Mouse (Mus musculus) skeletal muscle tissue, adult 2 months (tissue): ENCODE measurements around the gene Ctss.

ENCODE experiments used
- DNase-seq: peaks from one replicate; pipeline ENCODE4 v3.0.0-alpha.2; 2012; ENCODE audit warnings: low read depth, low spot score

Gene Ctss

GRCm38 (mm10) chr3:95526622-95527211, at the start of gene Ctss:
Ctss (plus strand) TSS chr3:95526786.
- DNase-seq, result no peak

GRCm38 (mm10) chr3:95478966-95479365, 47.6 kb upstream of the Ctss start:
- DNase-seq, result no peak

GRCm38 (mm10) chr3:95486421-95486820, 40.2 kb upstream of the Ctss start:
- no peak for DNase-seq

- no peak for DNase-seq
These were observed 37.9 kb upstream of the Ctss start for GRCm38 (mm10) chr3:95488679-95489078.

GRCm38 (mm10) chr3:95490238-95490637, 36.3 kb upstream of the Ctss start:
- no peak for DNase-seq

GRCm38 (mm10) chr3:95494342-95494741, 32.2 kb upstream of the Ctss start:
- no peak for DNase-seq

- DNase-seq, result no peak
These were observed 28.4 kb upstream of the Ctss start for GRCm38 (mm10) chr3:95498229-95498628.

DNA sequence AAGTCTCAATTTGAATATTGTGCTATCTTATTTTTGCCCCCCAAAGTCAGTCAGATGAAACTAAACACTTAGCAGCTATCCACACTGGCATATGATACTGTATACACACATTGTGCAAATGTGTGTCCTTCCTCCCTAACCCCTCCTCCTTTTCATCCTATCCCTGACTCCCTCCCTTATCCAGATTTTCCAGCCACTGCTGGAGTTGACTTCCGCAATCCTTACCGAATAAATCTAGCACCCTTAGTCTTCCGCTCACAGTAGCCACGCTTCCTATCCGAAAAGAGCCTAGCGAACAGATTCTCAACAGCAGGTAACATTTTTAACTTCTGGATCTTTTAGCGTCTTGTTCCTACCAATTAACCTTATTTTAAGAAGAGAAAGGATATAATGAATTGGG, 27.6 kb upstream of the Ctss start, which contains the start of gene Ctsk:
Gene Ctsk (plus strand): TSS at position 233 of the 400 bp plus-strand sequence.
- DNase-seq, result no peak

DNA sequence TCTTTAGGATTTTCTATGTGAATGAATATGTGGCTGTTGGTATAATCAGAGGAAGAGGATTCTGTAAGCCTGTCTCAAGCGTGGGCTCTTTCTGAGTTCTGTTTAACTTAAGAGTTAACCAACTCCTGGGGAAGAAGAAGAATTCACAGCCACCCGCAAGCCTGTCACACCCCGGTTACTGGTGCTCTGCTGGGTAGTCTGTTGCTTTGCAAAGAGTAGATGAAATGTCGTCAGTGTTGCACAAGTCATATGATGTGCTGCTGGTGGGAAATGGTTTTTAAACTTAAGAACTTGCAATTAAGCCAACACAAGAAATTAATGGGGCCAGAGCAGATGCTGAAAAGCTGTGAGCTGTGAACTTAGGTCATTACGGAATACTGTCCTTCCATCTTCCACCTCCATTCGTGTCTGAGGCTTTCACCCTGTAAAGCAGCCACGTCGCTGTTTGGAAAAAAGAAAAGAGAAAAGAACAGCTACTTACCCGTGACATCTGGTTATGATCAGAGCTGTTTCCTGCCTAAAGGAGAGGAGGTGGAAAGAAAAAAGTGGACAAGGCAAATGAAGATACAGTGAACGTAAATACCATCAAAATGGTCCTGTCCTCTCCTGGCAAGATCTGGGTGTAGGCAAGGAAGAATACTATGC, 27.0 kb upstream of the Ctss start:
- DNase-seq, result no peak

DNA sequence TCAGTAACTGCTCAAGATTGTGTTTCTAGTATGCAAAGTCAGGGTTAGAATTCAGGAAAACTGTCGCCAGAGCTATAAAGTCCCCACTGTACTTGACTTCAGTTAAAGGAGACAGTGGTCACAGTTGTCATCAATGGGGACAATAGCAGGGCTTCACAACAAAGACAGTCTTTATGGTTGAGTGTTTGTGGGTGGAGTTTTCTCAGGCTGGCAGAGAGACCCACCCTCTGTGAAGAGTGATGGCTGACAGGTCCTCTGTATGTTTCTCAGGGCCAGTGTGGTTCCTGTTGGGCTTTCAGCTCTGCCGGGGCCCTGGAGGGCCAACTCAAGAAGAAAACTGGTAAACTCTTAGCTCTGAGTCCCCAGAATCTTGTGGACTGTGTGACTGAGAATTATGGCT, 24.3 kb upstream of the Ctss start:
- no peak for DNase-seq

GRCm38 (mm10) chr3:95509348-95509747, 17.2 kb upstream of the Ctss start:
- no peak for DNase-seq

DNA sequence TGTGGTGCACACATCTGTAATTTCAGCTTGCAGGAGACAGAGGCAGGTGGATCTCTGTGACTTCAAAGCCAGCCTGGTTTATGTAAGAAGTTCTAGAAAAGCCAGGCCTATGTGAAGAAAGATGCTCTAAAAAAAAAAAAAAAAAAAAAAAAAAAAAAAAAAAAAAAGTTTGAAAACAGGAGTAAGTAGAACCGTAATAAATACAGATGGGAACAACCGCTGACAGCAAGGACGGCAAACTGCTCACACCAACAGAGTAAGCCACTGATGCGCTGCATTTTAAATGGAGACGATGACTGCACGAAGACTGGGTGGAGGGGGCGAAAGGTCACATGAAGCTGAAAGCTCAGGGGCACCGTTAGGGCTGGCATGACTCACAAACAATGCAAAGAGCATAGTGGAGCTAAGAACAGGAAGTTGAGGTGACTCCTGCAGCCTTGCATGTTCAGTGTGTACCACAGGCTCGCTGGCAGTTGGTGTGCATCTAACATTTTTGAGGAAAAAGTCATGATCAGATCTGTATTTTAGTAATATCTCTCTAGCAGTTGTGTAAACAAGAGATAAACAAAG, 14.9 kb upstream of the Ctss start:
- no peak for DNase-seq

DNA sequence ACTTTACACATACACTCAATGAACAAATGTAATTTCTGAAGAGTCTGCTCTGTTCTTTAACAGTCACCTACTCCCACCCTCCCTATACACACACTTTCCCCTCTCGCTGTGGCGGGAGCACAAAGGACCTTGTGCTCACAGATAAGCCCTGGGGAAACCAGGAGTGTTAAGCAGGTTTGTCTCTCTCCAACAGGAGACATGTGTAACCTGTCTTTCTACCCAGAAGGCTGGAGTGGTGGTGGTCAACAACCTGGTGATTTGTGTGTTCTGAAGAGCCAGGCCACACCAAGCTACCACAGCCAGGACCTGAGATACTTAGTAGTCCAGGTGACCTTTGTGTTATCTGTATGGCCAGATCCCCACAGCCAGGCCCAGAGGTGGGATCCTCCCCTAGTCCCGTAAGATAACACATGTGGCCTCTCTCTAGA, 10.0 kb upstream of the Ctss start:
- DNase-seq, result no peak

DNA sequence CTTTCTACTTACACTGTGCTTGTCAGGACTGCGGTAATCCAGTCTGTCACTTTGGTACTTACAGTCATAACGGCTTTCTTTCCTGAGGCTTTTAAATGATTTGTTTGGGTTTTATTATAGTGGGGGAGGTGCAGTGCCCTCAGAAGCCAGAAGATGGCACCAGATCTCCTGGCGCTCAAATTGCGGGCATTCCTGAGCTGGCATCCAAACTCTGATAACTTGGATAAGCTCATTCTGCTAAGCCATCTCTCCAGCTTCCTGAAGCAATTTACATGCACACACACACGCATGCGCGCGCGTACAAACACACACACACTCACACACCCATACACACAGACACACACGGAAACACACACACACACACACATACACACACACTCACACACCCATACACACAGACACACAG, 9.1 kb upstream of the Ctss start:
- peak; percentile 59 for DNase-seq

DNA sequence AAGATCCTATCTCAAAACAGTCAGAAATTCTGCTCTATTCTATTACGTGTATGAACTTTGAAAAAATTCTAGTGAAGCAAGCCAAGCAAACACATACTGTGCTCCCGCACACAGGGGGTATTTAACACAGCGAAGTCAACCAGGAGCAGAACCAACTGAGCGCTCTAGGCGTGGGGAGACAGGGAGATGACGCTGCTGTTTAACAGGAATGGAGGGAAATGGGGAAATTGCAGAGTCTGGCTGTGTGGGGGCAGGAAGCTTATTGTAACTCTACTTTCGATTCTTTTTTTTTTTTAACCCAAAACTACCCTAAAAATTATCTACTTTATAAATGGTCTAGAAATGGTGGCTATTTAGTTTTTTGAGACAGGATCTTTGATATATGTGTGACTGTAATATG, 7.7 kb upstream of the Ctss start:
- no peak for DNase-seq

GRCm38 (mm10) chr3:95519315-95519714, 7.3 kb upstream of the Ctss start:
- no peak for DNase-seq

- no peak for DNase-seq
These were observed 6.5 kb upstream of the Ctss start for GRCm38 (mm10) chr3:95520100-95520499.

- no peak for DNase-seq
These were observed 5.4 kb upstream of the Ctss start for GRCm38 (mm10) chr3:95521168-95521567.

GRCm38 (mm10) chr3:95523662-95524061, 2.9 kb upstream of the Ctss start:
- DNase-seq, result no peak

GRCm38 (mm10) chr3:95524673-95525072, 1.9 kb upstream of the Ctss start:
- DNase-seq, result no peak

GRCm38 (mm10) chr3:95526111-95526510, 475 bp upstream of the Ctss start:
- no peak for DNase-seq

DNA sequence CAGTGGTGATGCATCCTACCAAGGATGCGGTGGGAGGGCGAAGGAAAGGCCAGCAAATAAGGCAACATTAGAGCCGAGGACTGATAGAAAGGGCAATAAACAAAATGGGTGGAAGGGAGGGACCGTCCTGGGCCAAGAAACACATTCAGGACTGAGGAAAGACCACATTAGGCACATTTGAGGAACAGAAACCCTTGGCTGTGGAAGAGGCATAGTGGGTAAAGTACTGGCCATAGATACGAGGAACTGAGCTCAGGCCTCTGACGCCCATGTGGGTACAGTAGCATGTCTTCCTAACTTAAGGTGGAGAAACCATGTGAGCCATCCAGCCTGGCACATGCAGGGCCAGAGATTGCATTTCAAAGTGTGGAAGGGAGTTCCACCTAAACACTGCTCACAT, 3.2 kb downstream of the Ctss start:
- no peak for DNase-seq

DNA sequence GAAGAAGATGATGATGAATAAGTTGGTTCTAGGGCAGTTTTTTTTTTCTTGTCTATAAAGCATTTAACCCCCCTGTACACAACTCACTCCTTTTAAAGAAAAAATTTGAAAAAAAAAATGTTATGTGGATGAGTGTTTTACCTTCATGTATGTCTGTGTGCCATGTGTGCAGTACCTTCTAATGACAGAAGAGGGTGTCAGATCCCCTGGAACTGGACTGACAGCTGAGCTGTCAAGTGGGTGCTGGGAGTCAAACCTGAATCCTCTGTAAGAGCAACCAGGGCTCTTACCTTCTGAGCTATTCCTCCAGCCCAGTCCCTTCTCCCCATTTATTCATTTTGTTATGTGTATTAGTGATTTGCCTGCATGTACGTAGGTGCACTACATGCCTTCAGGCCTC, 4.4 kb downstream of the Ctss start:
- DNase-seq, result no peak
